Mouse (Mus musculus): ENCODE measurements around the gene Dzip3. TPM values are rescaled to one million over a fixed set of nuclear protein-coding genes. Genes with fewer than 3 reads are reported as not detected.

Gene Dzip3
- polyA plus RNA-seq, 1 experiment from 2014 or later: 37.4 TPM

- WGBS: 94% methylated on average over 1 of the region's 1 CpGs
Measured at GRCm38 (mm10) chr16:48973548-48973947, 20.4 kb downstream of the Dzip3 start.

GRCm38 (mm10) chr16:48972996-48973395 is 21.0 kb downstream of the Dzip3 start:
- Histone ChIP-seq H3K27me3 (ENCODE audit: low read depth, poor library complexity, severe bottlenecking) (no peaks in the 10 kb centered on the region), H3K36me3 (peaks cover 54% of the 10 kb centered on the region), H3K4me3 (no peak overlapping the region), H3K9me3 (replicated peaks) (no peaks in the 10 kb centered on the region), H3K4me1 (no peaks in the 10 kb centered on the region), H3K27ac (no peak overlapping the region)
- no peak for DNase-seq (ENCODE audit: low spot score)
- 91% methylated on average over 2 of the region's 2 CpGs for WGBS

More at GRCm38 (mm10) chr16:48973548-48973947, 20.4 kb downstream of the Dzip3 start:
- Histone ChIP-seq H3K27ac (no peak overlapping the region), H3K36me3 (peaks cover 60% of the 10 kb centered on the region), H3K27me3 (ENCODE audit: low read depth, poor library complexity, severe bottlenecking) (no peaks in the 10 kb centered on the region), H3K4me1 (no peaks in the 10 kb centered on the region), H3K9me3 (replicated peaks) (no peaks in the 10 kb centered on the region), H3K4me3 (no peak overlapping the region)
- DNase-seq (ENCODE audit: low spot score): no peak

GRCm38 (mm10) chr16:48941805-48942204 is 52.2 kb downstream of the Dzip3 start:
- 64% methylated on average over 1 of the region's 1 CpGs for WGBS
- Histone ChIP-seq H3K4me1 (no peaks in the 10 kb centered on the region), H3K36me3 (peaks cover 71% of the 10 kb centered on the region), H3K9me3 (replicated peaks) (no peaks in the 10 kb centered on the region), H3K4me3 (no peak overlapping the region), H3K27me3 (ENCODE audit: low read depth, poor library complexity, severe bottlenecking) (no peaks in the 10 kb centered on the region), H3K27ac (no peak overlapping the region)
- no peak for DNase-seq (ENCODE audit: low spot score)

- DNase-seq (ENCODE audit: low spot score): no peak
- no peak overlapping the region for H3K4me3 ChIP-seq
- no peaks in the 10 kb centered on the region for H3K27me3 ChIP-seq (ENCODE audit: low read depth, poor library complexity, severe bottlenecking)
- peaks cover 81% of the 10 kb centered on the region for H3K36me3 ChIP-seq
- H3K9me3 ChIP-seq (replicated peaks): no peaks in the 10 kb centered on the region
- 92% methylated on average over 1 of the region's 1 CpGs for WGBS
- no peaks in the 10 kb centered on the region for H3K4me1 ChIP-seq
- no peak overlapping the region for H3K27ac ChIP-seq
Measured at GRCm38 (mm10) chr16:48923724-48924123, 70.2 kb downstream of the Dzip3 start.

- Histone ChIP-seq H3K27ac (no peak overlapping the region), H3K4me1 (no peaks in the 10 kb centered on the region), H3K4me3 (no peak overlapping the region), H3K9me3 (replicated peaks) (no peaks in the 10 kb centered on the region), H3K27me3 (ENCODE audit: low read depth, poor library complexity, severe bottlenecking) (no peaks in the 10 kb centered on the region), H3K36me3 (no peaks in the 10 kb centered on the region)
- WGBS: 91% methylated on average over 3 of the region's 3 CpGs
- no peak for DNase-seq (ENCODE audit: low spot score)
Measured at GRCm38 (mm10) chr16:48913206-48913605, 80.8 kb downstream of the Dzip3 start.

- 100% methylated on average over 1 of the region's 1 CpGs for WGBS
- H3K9me3 ChIP-seq (replicated peaks): no peaks in the 10 kb centered on the region
- no peaks in the 10 kb centered on the region for H3K4me1 ChIP-seq
- DNase-seq (ENCODE audit: low spot score): no peak
- no peak overlapping the region for H3K27ac ChIP-seq
- H3K27me3 ChIP-seq (ENCODE audit: low read depth, poor library complexity, severe bottlenecking): no peaks in the 10 kb centered on the region
- no peak overlapping the region for H3K4me3 ChIP-seq
- H3K36me3 ChIP-seq: no peaks in the 10 kb centered on the region
Measured at GRCm38 (mm10) chr16:48911184-48911583, 82.8 kb downstream of the Dzip3 start.

GRCm38 (mm10) chr16:48899868-48900267 is 94.1 kb downstream of the Dzip3 start:
- H3K4me1 ChIP-seq: no peaks in the 10 kb centered on the region
- H3K36me3 ChIP-seq: no peaks in the 10 kb centered on the region
- H3K9me3 ChIP-seq (replicated peaks): no peaks in the 10 kb centered on the region
- H3K4me3 ChIP-seq: no peak overlapping the region
- H3K27me3 ChIP-seq (ENCODE audit: low read depth, poor library complexity, severe bottlenecking): no peaks in the 10 kb centered on the region
- WGBS: 78% methylated on average over 1 of the region's 1 CpGs
- DNase-seq (ENCODE audit: low spot score): no peak
- H3K27ac ChIP-seq: no peak overlapping the region

- H3K9me3 ChIP-seq (replicated peaks): no peaks in the 10 kb centered on the region
- H3K36me3 ChIP-seq: no peaks in the 10 kb centered on the region
- H3K4me3 ChIP-seq: no peak overlapping the region
- H3K4me1 ChIP-seq: no peaks in the 10 kb centered on the region
- no peak for DNase-seq (ENCODE audit: low spot score)
- no peaks in the 10 kb centered on the region for H3K27me3 ChIP-seq (ENCODE audit: low read depth, poor library complexity, severe bottlenecking)
- H3K27ac ChIP-seq: no peak overlapping the region
- 79% methylated on average over 2 of the region's 2 CpGs for WGBS
Measured at GRCm38 (mm10) chr16:48890733-48891132, 103.2 kb downstream of the Dzip3 start.

Other genes with a start within 250 kb of the Dzip3 start
- gene Trat1, start 222.1 kb downstream of the Dzip3 start, polyA plus RNA-seq (2016; fragmentation: Nextera tagmentation; extraction: Ambion mirVana): not detected in 2 replicates
- not detected in 2 replicates for gene Retnlb, start 177.3 kb downstream of the Dzip3 start, polyA plus RNA-seq (2016; fragmentation: Nextera tagmentation; extraction: Ambion mirVana)
- gene Retnla, start 151.6 kb downstream of the Dzip3 start, polyA plus RNA-seq (2016; fragmentation: Nextera tagmentation; extraction: Ambion mirVana): not detected in 2 replicates
- not detected in 2 replicates for gene Retnlg, start 121.5 kb downstream of the Dzip3 start, polyA plus RNA-seq (2016; fragmentation: Nextera tagmentation; extraction: Ambion mirVana)
- gene Cip2a, start within 50 bp of the Dzip3 start, polyA plus RNA-seq (2016; fragmentation: Nextera tagmentation; extraction: Ambion mirVana): 40.7 and 45.2 TPM in 2 replicates
- 0.13 and 0.20 TPM in 2 replicates for gene Myh15, start 63.3 kb upstream of the Dzip3 start, polyA plus RNA-seq (2016; fragmentation: Nextera tagmentation; extraction: Ambion mirVana)

Measured in limb, embryonic 10.5 days (tissue).